Mouse (Mus musculus): ENCODE data around the gene Yrdc. TPM values are rescaled to one million over a fixed set of nuclear protein-coding genes. Genes with fewer than 3 reads are reported as not detected.

Yrdc gene
- polyA plus RNA-seq, 1 experiment = 27.6 TPM

- WGBS = 11% methylated on average over 7 of the region's 7 CpGs
- no peaks in the 10 kb centered on the region for H3K4me1 ChIP-seq (ENCODE audit: control insufficient read depth, insufficient read depth, low read length)
Observed at GRCm38 (mm10) chr4:124860446-124860845, 10.0 kb downstream of the Yrdc start.

DNA sequence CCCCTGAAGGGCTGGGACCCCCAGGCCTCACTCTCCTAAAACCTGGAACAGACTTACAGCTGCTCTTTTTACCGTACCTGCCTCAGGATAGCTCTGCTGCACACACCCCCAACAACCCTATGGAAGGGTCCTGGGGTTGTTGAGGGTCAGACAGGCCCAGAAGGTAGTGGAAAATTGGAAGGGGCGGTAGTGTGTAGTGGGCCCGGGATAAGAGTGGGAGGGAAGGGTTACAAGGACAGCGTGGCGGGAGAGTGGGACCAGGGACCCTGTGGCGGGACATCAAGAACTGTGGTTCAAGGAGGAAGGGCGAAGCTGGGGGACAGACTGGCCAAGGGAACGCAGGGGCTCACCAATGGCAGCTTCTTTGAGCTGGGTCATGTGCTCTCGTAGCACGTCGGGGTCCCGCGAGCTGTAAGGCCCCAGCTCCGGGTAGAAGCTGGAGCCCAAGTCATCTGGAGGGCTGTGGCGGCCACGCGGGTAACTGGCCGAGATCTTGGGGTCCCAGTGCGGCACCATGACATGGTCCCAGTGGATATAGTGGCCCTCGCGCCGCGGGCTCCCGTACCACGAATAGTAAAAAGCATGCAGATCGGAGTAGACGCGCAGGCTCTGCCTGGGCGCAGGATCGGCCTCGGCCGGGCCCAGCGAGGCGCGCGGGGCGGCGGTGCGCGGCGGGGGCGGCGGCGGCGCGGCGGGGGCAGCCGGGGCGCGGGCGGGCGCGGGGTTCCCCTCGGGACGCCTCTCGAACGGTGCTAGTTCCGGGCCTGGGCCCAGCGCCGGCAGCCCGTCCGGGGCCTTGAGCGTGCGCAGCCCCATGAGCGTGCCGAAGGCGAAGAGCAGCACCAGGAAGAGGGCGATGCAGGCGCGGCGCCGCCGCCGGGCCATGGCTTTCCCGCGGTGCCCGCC lies 11.1 kb downstream of the Yrdc start, which contains the start of gene Maneal:
Maneal (minus strand) TSS at position 889 of the 906 bp plus-strand sequence.
- H3K4me3 ChIP-seq (replicated peaks; ENCODE audit: control insufficient read depth, low read depth, low read length) = no peak within 1 kb of the TSS
- WGBS = 5% methylated on average over 71 of the region's 77 CpGs
- TF ChIP-seq POLR2A (IDR thresholded peaks at IDR 0.05; ENCODE audit: borderline replicate concordance, control insufficient read depth, low read depth, low read length) (no peak), CTCF (IDR thresholded peaks at IDR 0.05; ENCODE audit: control insufficient read depth, insufficient read depth, low read length) (no peak)
- H3K4me1 ChIP-seq (ENCODE audit: control insufficient read depth, insufficient read depth, low read length) = no peaks in the 10 kb centered on the region
- no peak within 1 kb of the TSS for H3K27ac ChIP-seq (ENCODE audit: control insufficient read depth, insufficient read depth, low read depth, low read length, poor library complexity)

More at GRCm38 (mm10) chr4:124860446-124860845, 10.0 kb downstream of the Yrdc start:
- TF ChIP-seq CTCF (IDR thresholded peaks at IDR 0.05; ENCODE audit: control insufficient read depth, insufficient read depth, low read length) = no peak
- no peak for TF ChIP-seq POLR2A (IDR thresholded peaks at IDR 0.05; ENCODE audit: borderline replicate concordance, control insufficient read depth, low read depth, low read length)
- Histone ChIP-seq H3K4me3 (replicated peaks; ENCODE audit: control insufficient read depth, low read depth, low read length) (no peak overlapping the region), H3K27ac (ENCODE audit: control insufficient read depth, insufficient read depth, low read depth, low read length, poor library complexity) (no peak overlapping the region)

- WGBS = 97% methylated on average over 1 of the region's 1 CpGs
- no peak overlapping the region for H3K4me3 ChIP-seq (replicated peaks; ENCODE audit: control insufficient read depth, low read depth, low read length)
- no peaks in the 10 kb centered on the region for H3K4me1 ChIP-seq (ENCODE audit: control insufficient read depth, insufficient read depth, low read length)
- TF ChIP-seq CTCF (IDR thresholded peaks at IDR 0.05; ENCODE audit: control insufficient read depth, insufficient read depth, low read length) (no peak), POLR2A (IDR thresholded peaks at IDR 0.05; ENCODE audit: borderline replicate concordance, control insufficient read depth, low read depth, low read length) (no peak)
- H3K27ac ChIP-seq (ENCODE audit: control insufficient read depth, insufficient read depth, low read depth, low read length, poor library complexity) = no peak overlapping the region
Observed at GRCm38 (mm10) chr4:124872719-124873118, 22.2 kb downstream of the Yrdc start.

DNA sequence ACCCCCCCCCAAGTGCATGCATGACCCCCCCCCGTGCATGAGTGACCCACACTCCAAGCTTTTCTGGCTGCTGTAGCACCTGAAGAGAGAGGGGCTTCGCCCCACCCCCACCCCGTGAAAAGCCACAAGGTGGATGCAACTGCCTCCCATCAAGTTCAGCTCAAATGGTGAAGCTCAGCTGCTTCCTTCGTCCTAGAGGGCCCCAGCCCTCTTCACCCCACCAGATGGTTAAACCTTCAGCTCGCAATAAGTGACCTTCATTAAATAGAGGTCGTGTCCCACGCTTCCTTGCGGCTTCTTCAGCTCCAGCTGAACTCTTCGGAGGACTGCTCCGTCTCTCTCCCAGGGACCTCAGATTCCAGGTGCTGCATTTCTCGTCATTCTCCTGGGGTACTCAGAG lies 30.1 kb downstream of the Yrdc start, which contains the start of gene Epha10:
Epha10 (plus strand) TSS at position 301 of the 400 bp plus-strand sequence.
- no peak within 1 kb of the TSS for H3K4me3 ChIP-seq (replicated peaks; ENCODE audit: control insufficient read depth, low read depth, low read length)
- no peak within 1 kb of the TSS for H3K27ac ChIP-seq (ENCODE audit: control insufficient read depth, insufficient read depth, low read depth, low read length, poor library complexity)
- no peaks in the 10 kb centered on the region for H3K4me1 ChIP-seq (ENCODE audit: control insufficient read depth, insufficient read depth, low read length)
- 9% methylated on average over 11 of the region's 11 CpGs for WGBS
- TF ChIP-seq CTCF (IDR thresholded peaks at IDR 0.05; ENCODE audit: control insufficient read depth, insufficient read depth, low read length) (no peak), POLR2A (IDR thresholded peaks at IDR 0.05; ENCODE audit: borderline replicate concordance, control insufficient read depth, low read depth, low read length) (no peak)

DNA sequence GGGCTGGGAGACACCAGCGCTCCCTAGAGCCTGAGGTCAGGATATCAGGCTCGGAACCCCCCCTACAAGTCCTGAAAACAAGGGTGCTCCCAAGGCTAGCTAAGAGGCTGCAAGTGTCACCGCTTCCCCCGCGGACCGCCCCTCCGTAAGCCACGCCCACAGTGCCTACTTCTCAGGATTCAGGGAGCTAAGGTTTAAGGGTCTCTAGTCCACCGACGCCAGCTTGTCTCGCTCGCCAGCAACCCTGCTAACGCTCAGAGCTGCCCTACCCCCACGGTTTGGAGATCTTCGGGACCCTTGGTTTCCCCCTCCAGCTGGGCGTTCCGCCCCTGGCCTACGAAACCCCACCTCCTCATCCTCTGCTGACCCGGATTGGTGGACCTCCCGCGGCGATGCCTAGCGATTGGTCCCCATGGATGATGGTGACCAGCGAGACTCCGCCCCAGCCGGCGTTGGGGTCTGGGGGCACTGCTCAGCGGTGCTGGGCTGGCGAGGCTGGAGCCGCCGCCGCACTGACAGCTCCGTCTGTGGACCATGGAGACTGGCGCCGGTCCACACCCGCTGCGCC lies 30.9 kb downstream of the Yrdc start:
- TF ChIP-seq CTCF (IDR thresholded peaks at IDR 0.05; ENCODE audit: control insufficient read depth, insufficient read depth, low read length) = no peak
- TF ChIP-seq POLR2A (IDR thresholded peaks at IDR 0.05; ENCODE audit: borderline replicate concordance, control insufficient read depth, low read depth, low read length) = no peak
- WGBS = 5% methylated on average over 37 of the region's 37 CpGs
- Histone ChIP-seq H3K4me1 (ENCODE audit: control insufficient read depth, insufficient read depth, low read length) (no peaks in the 10 kb centered on the region), H3K27ac (ENCODE audit: control insufficient read depth, insufficient read depth, low read depth, low read length, poor library complexity) (no peak overlapping the region), H3K4me3 (replicated peaks; ENCODE audit: control insufficient read depth, low read depth, low read length) (no peak overlapping the region)

DNA sequence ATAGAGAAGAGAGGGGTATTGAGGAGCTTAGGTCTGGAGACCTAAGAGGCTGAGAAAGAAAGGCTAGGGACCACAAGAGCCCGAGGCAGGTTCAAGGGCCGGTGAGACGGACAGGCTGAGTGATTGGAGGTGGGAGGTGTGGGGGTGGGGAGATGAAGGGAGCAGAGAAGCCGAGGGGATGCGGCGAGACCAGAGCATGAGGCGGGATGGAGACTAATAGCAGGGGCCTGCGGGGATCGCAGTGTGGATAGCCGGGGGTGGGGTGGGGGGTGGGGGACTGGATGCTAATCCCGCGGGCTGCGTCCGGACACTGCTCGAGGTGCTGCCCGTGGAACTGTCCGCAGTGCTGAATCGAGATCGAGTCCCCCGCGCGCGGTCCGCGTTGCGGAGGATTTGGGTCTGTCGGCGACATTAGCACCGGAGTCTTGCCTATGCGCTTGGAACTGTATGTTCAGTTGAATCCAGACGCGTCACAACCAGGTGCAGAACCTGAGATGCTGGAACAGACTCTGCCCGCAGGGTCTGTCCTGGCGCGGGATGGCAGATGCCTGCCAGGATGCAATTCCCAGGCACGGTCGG lies 31.8 kb downstream of the Yrdc start:
- WGBS = 5% methylated on average over 37 of the region's 37 CpGs
- no peaks in the 10 kb centered on the region for H3K4me1 ChIP-seq (ENCODE audit: control insufficient read depth, insufficient read depth, low read length)
- no peak overlapping the region for H3K27ac ChIP-seq (ENCODE audit: control insufficient read depth, insufficient read depth, low read depth, low read length, poor library complexity)
- TF ChIP-seq CTCF (IDR thresholded peaks at IDR 0.05; ENCODE audit: control insufficient read depth, insufficient read depth, low read length) (no peak), POLR2A (IDR thresholded peaks at IDR 0.05; ENCODE audit: borderline replicate concordance, control insufficient read depth, low read depth, low read length) (no peak)
- no peak overlapping the region for H3K4me3 ChIP-seq (replicated peaks; ENCODE audit: control insufficient read depth, low read depth, low read length)

DNA sequence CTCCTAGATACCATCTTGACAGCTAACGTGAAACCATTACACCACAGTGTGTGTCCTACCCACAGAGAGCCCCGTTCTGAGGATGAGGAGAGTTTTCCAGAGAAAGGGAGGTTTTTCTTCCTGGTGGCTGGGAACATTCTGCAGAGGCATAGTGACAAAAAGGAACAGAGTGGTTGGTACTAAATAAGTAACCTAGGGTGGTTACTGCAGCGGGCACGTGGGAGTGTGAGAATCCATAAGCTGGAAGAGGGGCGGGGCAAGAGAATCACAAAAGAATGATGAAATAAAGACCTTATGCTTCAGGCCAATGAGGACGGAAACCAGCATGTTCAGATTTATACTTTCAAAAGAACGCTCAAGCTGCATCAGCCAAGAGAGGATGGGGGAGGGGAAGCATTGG lies 38.2 kb downstream of the Yrdc start:
- TF ChIP-seq POLR2A (IDR thresholded peaks at IDR 0.05; ENCODE audit: borderline replicate concordance, control insufficient read depth, low read depth, low read length) = no peak
- TF ChIP-seq CTCF (IDR thresholded peaks at IDR 0.05; ENCODE audit: control insufficient read depth, insufficient read depth, low read length) = no peak
- Histone ChIP-seq H3K4me1 (ENCODE audit: control insufficient read depth, insufficient read depth, low read length) (no peaks in the 10 kb centered on the region), H3K27ac (ENCODE audit: control insufficient read depth, insufficient read depth, low read depth, low read length, poor library complexity) (no peak overlapping the region), H3K4me3 (replicated peaks; ENCODE audit: control insufficient read depth, low read depth, low read length) (no peak overlapping the region)
- 63% methylated on average over 7 of the region's 7 CpGs for WGBS

DNA sequence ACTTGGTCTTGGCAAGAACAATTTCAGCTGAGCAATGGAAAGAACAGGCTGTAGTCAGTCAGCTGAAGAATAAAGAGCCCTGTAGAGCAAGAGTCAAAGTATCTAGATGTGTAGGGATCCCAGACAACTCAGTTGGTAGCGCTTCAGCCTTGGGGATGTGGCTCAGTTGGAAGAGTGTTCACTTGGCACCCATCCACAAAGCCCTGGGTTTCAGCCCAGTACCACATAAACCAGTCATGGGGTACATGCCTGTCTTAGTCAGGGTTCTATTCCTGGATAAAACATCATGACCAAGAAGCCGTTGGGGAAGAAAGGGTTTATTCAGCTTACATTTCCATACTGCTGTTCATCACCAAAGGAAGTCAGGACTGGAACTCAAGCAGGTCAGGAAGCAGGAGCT lies 39.5 kb downstream of the Yrdc start:
- TF ChIP-seq POLR2A (IDR thresholded peaks at IDR 0.05; ENCODE audit: borderline replicate concordance, control insufficient read depth, low read depth, low read length) = no peak
- TF ChIP-seq CTCF (IDR thresholded peaks at IDR 0.05; ENCODE audit: control insufficient read depth, insufficient read depth, low read length) = no peak
- Histone ChIP-seq H3K27ac (ENCODE audit: control insufficient read depth, insufficient read depth, low read depth, low read length, poor library complexity) (no peak overlapping the region), H3K4me3 (replicated peaks; ENCODE audit: control insufficient read depth, low read depth, low read length) (no peak overlapping the region), H3K4me1 (ENCODE audit: control insufficient read depth, insufficient read depth, low read length) (no peaks in the 10 kb centered on the region)
- 67% methylated on average over 2 of the region's 2 CpGs for WGBS
